Mouse (Mus musculus): ENCODE measurements around the gene Plac1. TPM values are rescaled to one million over a fixed set of nuclear protein-coding genes. Genes with fewer than 3 reads are reported as not detected.

Gene Plac1
- polyA plus RNA-seq, 1 experiment = 0.84 TPM

DNA sequence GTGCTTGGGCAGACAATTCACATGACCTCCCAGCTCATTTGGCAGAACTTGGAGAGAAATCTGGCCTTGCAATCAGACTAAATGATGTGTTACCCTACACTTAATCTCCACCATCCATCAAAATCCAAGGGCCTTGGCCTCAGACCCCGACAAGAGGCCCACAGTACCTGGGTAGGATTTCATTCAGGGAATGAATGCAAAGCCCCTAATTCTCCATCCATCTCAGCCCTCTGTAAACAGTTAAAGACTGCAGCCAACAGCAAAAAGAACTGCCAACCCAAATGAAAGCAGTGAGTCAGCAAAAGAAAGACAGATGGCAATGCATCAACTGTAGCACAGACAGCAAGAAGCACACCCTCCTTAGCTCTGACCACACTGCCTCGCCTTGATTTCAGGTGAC lies 110.4 kb downstream of the Plac1 start:
- Histone ChIP-seq H3K4me3 (no peak overlapping the region), H3K36me3 (ENCODE audit: control insufficient read depth, insufficient read depth) (no peaks in the 10 kb centered on the region), H3K27me3 (ENCODE audit: control insufficient read depth, insufficient read depth, insufficient read length) (no peaks in the 10 kb centered on the region), H3K79me2 (ENCODE audit: control insufficient read depth, insufficient read depth) (no peaks in the 10 kb centered on the region), H3ac (ENCODE audit: control insufficient read depth, insufficient read length) (no peak overlapping the region), H3K4me2 (ENCODE audit: low read depth) (no peak overlapping the region)
- TF ChIP-seq MYOG (IDR thresholded peaks at IDR 0.05; ENCODE audit: control insufficient read depth in 1 of 3, insufficient read depth in 1 of 3, insufficient read length in 2 of 3, low read depth in 2 of 3) (peak in 1 of 3 experiments; percentile 4), REST (IDR thresholded peaks at IDR 0.05; ENCODE audit: insufficient read depth, insufficient read length) (no peak)

DNA sequence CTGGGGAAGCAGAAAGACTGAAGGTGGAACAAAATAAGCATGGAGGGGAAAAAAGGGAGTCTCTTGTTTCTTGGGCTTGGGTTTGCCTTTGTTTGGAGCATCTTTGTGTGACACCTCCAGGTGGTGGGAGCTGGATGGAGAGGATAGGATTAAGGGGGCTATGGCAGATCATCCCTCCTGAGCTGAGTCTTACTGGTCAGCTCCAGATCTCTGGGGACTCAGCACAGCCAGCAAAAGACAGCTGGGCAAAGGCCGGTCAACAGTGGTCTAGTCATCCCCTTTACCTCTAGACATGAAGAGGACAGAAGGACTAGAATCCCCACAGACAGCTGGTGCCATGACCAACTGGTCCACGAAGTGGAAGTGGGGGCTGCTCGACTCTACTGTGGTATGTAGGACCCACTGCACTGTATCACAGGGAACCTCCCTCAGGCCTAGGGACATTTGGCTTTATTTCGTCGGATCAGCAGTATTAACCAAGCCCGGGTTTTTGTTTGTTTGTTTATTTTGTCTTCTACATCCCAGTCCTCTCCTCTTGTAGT lies 113.3 kb downstream of the Plac1 start:
- H3K79me2 ChIP-seq (ENCODE audit: control insufficient read depth, insufficient read depth) = no peaks in the 10 kb centered on the region
- TF ChIP-seq MYOG (IDR thresholded peaks at IDR 0.05; ENCODE audit: control insufficient read depth in 1 of 3, insufficient read depth in 1 of 3, insufficient read length in 2 of 3, low read depth in 2 of 3) (peak in 2 of 3 experiments; percentile 65 to 72), E2F4 (IDR thresholded peaks at IDR 0.05; ENCODE audit: insufficient read depth) (no peak), TCF12 (IDR thresholded peaks at IDR 0.05; ENCODE audit: insufficient read depth, poor library complexity, severe bottlenecking) (no peak), POLR2A (IDR thresholded peaks at IDR 0.05; ENCODE audit: insufficient read length, low read depth) (no peak), MYOD1 (IDR thresholded peaks at IDR 0.05; ENCODE audit: control insufficient read depth in 1 of 3, insufficient read length in 2 of 3, low read depth in 2 of 3) (peak in 2 of 3 experiments; percentile 65 to 67), MAX (IDR thresholded peaks at IDR 0.05; ENCODE audit: low read depth) (no peak)
- no peaks in the 10 kb centered on the region for H3K27me3 ChIP-seq (ENCODE audit: control insufficient read depth, insufficient read depth, insufficient read length)
- no peak overlapping the region for H3K4me3 ChIP-seq
- H3K4me2 ChIP-seq (ENCODE audit: low read depth) = no peak overlapping the region
- no peaks in the 10 kb centered on the region for H3K36me3 ChIP-seq (ENCODE audit: control insufficient read depth, insufficient read depth)
- H3ac ChIP-seq (ENCODE audit: control insufficient read depth, insufficient read length) = no peak overlapping the region

DNA sequence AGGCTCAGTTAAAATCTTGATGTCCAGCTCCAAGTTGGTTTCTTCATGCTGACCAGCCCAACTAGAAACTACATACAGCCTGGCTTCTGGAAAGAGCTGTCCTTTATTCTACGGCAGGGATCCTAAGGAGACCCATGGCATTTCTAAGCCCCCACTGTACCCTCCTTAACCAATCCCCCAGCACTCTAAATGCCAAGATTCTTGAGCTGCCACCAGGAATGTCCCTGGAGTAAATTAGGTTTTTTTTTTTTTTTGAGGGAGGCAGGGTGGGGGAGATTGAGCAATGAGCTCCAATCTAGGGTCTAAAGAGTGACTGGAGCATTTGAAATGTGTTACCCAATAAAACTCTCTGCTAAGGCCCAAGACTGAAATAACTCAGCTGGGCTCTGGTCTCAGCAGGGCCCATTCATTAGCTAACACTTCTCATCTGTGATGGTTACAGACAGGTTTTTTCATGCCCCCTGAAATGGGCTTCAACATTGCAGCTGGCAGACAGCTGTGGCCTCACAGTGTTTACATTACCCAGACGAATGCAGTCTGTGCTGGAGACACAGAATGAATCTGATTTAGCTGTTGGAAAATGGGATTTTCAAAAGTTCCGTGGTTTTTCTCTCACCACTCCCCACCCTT lies 114.0 kb downstream of the Plac1 start:
- H3K4me3 ChIP-seq = no peak overlapping the region
- no peak overlapping the region for H3ac ChIP-seq (ENCODE audit: control insufficient read depth, insufficient read length)
- H3K79me2 ChIP-seq (ENCODE audit: control insufficient read depth, insufficient read depth) = no peaks in the 10 kb centered on the region
- H3K4me2 ChIP-seq (ENCODE audit: low read depth) = no peak overlapping the region
- no peaks in the 10 kb centered on the region for H3K27me3 ChIP-seq (ENCODE audit: control insufficient read depth, insufficient read depth, insufficient read length)
- peak in 2 of 3 experiments; percentile 52 to 70 for TF ChIP-seq MYOD1 (IDR thresholded peaks at IDR 0.05; ENCODE audit: control insufficient read depth in 1 of 3, insufficient read length in 2 of 3, low read depth in 2 of 3)
- no peak for TF ChIP-seq TCF3 (IDR thresholded peaks at IDR 0.05; ENCODE audit: insufficient read length, low read depth)
- TF ChIP-seq POLR2A (IDR thresholded peaks at IDR 0.05; ENCODE audit: insufficient read length, low read depth) = no peak
- TF ChIP-seq USF1 (IDR thresholded peaks at IDR 0.05; ENCODE audit: low read depth) = no peak
- TF ChIP-seq CEBPB (IDR thresholded peaks at IDR 0.05; ENCODE audit: insufficient read depth, poor library complexity, severe bottlenecking) = peak; percentile 23; the same call in 1 of the 2 replicates
- no peak for TF ChIP-seq SRF (IDR thresholded peaks at IDR 0.05; ENCODE audit: control insufficient read depth, insufficient read length, low read depth)
- no peaks in the 10 kb centered on the region for H3K36me3 ChIP-seq (ENCODE audit: control insufficient read depth, insufficient read depth)

DNA sequence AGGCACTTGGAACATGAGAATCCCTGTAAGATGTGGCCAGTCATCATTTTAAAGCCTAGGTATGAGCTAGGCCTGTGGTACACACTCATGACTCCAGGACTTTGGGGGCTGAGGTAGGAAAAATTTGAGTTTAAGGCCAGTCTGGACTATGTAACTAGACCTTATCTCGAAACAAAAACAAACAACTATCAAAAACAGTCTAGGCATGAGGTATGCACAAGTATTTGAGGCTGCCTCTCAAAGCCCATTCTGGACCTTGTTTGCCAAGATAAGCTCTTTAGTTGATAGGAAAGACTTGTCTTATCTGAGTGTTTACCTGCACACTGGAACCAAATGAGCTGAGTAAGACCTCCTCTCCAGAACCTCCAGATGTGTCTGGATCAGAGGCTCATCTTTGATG lies 116.3 kb downstream of the Plac1 start:
- TF ChIP-seq MYOD1 (IDR thresholded peaks at IDR 0.05; ENCODE audit: control insufficient read depth in 1 of 3, insufficient read length in 2 of 3, low read depth in 2 of 3) (no peak), CEBPB (IDR thresholded peaks at IDR 0.05; ENCODE audit: insufficient read depth, poor library complexity, severe bottlenecking) (no peak), REST (IDR thresholded peaks at IDR 0.05; ENCODE audit: insufficient read depth, insufficient read length) (no peak), MAX (IDR thresholded peaks at IDR 0.05; ENCODE audit: low read depth) (no peak), USF1 (IDR thresholded peaks at IDR 0.05; ENCODE audit: low read depth) (no peak), E2F4 (IDR thresholded peaks at IDR 0.05; ENCODE audit: insufficient read depth) (no peak), POLR2AphosphoS2 (IDR thresholded peaks at IDR 0.05; ENCODE audit: insufficient read length, low read depth) (no peak), POLR2A (IDR thresholded peaks at IDR 0.05; ENCODE audit: insufficient read length, low read depth) (no peak), SRF (IDR thresholded peaks at IDR 0.05; ENCODE audit: control insufficient read depth, insufficient read length, low read depth) (no peak), TCF3 (IDR thresholded peaks at IDR 0.05; ENCODE audit: insufficient read length, low read depth) (no peak), TCF12 (IDR thresholded peaks at IDR 0.05; ENCODE audit: insufficient read depth, poor library complexity, severe bottlenecking) (no peak), MYOG (IDR thresholded peaks at IDR 0.05; ENCODE audit: control insufficient read depth in 1 of 3, insufficient read depth in 1 of 3, insufficient read length in 2 of 3, low read depth in 2 of 3) (no peak)
- Histone ChIP-seq H3K4me2 (ENCODE audit: low read depth) (no peak overlapping the region), H3K4me3 (no peak overlapping the region), H3K79me2 (ENCODE audit: control insufficient read depth, insufficient read depth) (no peaks in the 10 kb centered on the region), H3ac (ENCODE audit: control insufficient read depth, insufficient read length) (no peak overlapping the region), H3K36me3 (ENCODE audit: control insufficient read depth, insufficient read depth) (no peaks in the 10 kb centered on the region), H3K27me3 (ENCODE audit: control insufficient read depth, insufficient read depth, insufficient read length) (no peaks in the 10 kb centered on the region)

DNA sequence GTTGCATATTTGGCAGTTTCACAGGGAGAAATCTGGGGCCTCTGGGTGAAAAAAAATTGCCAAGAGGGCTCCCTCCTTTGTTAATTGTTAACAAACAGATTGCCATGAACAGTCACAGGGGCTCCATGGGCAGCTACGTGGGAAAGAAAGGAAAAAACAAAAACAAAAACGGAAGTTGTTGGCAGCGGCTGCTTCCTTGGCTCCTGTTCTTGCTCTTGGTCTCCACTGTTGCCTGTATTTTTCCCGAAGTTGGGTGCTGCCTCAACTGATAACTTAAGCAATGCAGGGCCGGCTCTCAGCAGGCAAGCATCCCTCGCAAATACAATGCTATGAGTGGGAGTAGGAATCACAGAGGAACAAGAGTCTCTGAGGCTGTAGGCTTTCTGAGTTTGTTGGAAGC lies 121.3 kb downstream of the Plac1 start:
- TF ChIP-seq TCF3 (IDR thresholded peaks at IDR 0.05; ENCODE audit: insufficient read length, low read depth) (no peak), CEBPB (IDR thresholded peaks at IDR 0.05; ENCODE audit: insufficient read depth, poor library complexity, severe bottlenecking) (no peak), REST (IDR thresholded peaks at IDR 0.05; ENCODE audit: insufficient read depth, insufficient read length) (no peak), SRF (IDR thresholded peaks at IDR 0.05; ENCODE audit: control insufficient read depth, insufficient read length, low read depth) (no peak), USF1 (IDR thresholded peaks at IDR 0.05; ENCODE audit: low read depth) (no peak), POLR2A (IDR thresholded peaks at IDR 0.05; ENCODE audit: insufficient read length, low read depth) (no peak), MAX (IDR thresholded peaks at IDR 0.05; ENCODE audit: low read depth) (no peak), MYOG (IDR thresholded peaks at IDR 0.05; ENCODE audit: control insufficient read depth in 1 of 3, insufficient read depth in 1 of 3, insufficient read length in 2 of 3, low read depth in 2 of 3) (no peak), POLR2AphosphoS2 (IDR thresholded peaks at IDR 0.05; ENCODE audit: insufficient read length, low read depth) (no peak), MYOD1 (IDR thresholded peaks at IDR 0.05; ENCODE audit: control insufficient read depth in 1 of 3, insufficient read length in 2 of 3, low read depth in 2 of 3) (no peak), TCF12 (IDR thresholded peaks at IDR 0.05; ENCODE audit: insufficient read depth, poor library complexity, severe bottlenecking) (no peak), E2F4 (IDR thresholded peaks at IDR 0.05; ENCODE audit: insufficient read depth) (no peak)
- Histone ChIP-seq H3K27me3 (ENCODE audit: control insufficient read depth, insufficient read depth, insufficient read length) (no peaks in the 10 kb centered on the region), H3K4me3 (no peak overlapping the region), H3ac (ENCODE audit: control insufficient read depth, insufficient read length) (no peak overlapping the region), H3K79me2 (ENCODE audit: control insufficient read depth, insufficient read depth) (no peaks in the 10 kb centered on the region), H3K36me3 (ENCODE audit: control insufficient read depth, insufficient read depth) (no peaks in the 10 kb centered on the region), H3K4me2 (ENCODE audit: low read depth) (no peak overlapping the region)

All from myocyte (in vitro differentiated cells).